Mouse (Mus musculus): ENCODE measurements around the gene Ripk3. TPM values are rescaled to one million over a fixed set of nuclear protein-coding genes. Genes with fewer than 3 reads are reported as not detected.

Gene Ripk3
- total RNA-seq, 2 experiments from 2014 or later: 8.3 to 9.1 TPM

DNA sequence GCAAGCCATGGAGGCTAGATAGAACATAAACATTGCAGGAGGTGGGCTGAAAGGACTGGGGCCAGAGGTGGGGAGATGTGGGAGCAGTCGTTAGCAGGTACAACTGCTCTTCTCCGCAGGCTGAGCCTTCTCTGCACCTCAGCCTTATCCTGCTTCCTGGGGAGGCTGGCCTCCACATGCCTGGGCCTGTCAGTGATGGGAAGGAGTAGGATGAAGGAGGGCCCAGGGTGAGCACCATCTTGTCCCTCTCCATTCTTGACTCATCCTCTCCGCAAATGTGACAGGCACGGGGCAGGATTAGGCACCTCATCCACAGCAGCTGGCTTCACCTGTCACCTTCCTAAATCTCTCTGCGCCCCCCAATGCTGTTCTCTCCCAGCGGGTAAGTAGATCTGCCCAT is 27.5 kb downstream of the Ripk3 start, which contains the start of gene Ltb4r2:
Ltb4r2 (plus strand) TSS at position 266 of the 400 bp plus-strand sequence.
- DNase-seq: no peak

DNA sequence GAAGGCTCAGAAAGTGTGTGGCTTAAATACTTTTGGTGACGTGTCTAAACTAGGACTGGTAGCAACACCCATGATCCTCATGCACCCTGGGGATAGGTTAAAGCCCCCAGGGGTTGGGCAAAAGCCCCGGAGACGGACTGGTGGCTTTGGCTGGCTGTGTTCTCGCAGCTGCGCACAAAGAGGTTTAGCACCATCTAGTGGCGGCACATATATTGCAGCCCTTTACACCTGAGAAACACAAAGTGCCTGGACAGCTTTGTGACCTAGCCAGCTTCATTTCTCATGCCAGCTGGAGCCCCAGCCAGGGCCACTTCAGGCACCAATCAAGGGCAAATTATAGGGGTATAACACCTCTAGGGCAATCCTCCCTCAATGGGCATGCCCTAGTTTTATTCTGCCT is 28.5 kb downstream of the Ripk3 start:
- peak; percentile 91 for DNase-seq

DNA sequence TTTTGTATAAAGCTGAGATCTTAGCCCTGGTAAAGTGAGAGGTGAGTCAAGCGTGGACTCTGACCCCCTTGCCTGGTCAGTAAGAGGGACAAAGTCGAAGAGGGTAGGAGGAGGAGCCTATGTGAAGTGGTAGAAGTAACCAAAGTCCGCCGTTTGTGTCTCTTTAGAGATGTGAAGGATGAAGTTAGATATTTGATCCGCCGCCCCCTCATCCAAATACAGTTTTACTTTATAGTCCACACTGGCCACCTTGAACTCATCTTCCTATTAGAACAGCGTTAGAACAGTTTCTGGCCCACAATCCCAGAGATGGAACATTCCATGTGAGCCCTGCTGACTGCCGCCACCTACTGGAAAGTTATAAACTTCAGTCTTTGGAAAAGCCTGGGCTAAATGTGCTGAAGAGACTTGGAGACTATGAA is 30.3 kb downstream of the Ripk3 start, which contains the start of gene Cideb:
Cideb (minus strand) TSS at position 96 of the 422 bp plus-strand sequence.
- peak; percentile 60 for DNase-seq

DNA sequence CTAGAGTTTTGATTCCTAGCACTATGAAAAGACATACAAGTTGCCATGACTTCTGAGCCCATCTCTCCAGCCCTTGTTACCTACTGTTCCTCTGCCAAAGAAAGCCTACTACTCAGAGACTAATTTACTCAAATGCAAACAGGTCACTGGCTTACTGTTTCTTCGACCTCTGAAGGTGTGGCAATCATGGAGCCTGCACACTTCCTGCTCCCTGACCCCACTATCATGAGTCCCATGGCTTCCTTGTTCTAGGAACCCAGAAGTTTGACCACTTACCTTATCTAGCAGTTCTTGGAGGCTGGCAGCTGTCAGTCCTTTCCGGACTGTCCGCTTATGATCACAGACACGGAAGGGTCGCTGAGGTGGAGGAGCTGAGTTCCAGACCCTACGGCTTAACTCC is 31.1 kb downstream of the Ripk3 start:
- DNase-seq: no peak

DNA sequence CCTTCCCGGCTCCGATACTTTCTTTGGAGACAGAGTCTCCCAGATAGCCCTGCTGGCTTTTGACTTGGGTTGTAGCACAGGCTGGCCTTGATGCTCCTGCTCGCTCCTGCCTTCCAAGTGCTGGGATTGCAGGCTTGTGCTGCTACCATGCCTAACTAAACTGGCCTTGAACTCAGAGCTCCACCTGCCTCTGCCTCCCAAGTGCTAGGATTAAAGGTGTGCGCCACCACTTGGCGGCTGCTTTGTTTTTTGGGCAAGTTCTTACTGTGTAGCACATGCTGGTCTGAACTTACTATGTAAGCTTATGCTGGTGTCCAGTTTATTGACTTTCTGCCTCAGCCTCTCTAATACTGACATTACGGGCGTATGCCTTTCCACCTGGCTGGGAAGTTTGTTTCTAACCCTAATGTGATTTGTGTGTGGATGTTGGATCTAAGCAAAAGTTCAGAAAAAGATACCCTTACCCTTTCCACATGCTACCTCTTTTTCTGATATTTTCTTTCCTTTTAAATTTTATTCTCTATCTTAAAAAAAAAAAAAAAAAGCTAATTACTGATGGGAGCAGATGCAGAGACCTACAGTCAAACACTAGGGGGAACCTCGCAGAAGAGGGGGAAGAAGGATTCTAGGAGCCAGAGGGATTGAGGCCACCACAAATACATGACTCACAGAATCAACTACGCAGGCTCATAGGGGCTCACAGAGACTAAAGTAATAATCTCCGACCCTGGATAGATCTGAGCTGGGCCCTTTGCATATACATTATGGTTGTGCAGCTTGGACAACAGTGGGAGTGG is 41.4 kb downstream of the Ripk3 start:
- no peak for DNase-seq

DNA sequence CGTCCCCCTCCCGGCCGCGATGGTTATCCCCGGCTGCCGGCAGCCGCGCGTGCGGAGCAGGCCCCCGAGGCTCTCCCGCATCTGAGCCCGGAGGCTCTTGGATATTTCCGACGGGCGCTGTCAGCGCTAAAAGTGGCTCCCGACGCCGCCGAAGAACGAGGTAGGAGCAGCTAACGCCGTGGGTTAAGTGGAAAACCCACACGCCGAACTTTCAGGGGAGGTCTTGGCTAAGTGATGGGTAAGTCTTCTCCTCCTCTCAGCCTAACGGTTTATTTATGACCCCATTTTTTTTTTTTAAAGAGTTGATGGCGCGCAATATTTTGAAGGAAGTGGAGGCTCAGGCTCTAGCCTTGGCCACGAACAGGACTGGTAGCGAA is 42.8 kb downstream of the Ripk3 start:
- DNase-seq: no peak

DNA sequence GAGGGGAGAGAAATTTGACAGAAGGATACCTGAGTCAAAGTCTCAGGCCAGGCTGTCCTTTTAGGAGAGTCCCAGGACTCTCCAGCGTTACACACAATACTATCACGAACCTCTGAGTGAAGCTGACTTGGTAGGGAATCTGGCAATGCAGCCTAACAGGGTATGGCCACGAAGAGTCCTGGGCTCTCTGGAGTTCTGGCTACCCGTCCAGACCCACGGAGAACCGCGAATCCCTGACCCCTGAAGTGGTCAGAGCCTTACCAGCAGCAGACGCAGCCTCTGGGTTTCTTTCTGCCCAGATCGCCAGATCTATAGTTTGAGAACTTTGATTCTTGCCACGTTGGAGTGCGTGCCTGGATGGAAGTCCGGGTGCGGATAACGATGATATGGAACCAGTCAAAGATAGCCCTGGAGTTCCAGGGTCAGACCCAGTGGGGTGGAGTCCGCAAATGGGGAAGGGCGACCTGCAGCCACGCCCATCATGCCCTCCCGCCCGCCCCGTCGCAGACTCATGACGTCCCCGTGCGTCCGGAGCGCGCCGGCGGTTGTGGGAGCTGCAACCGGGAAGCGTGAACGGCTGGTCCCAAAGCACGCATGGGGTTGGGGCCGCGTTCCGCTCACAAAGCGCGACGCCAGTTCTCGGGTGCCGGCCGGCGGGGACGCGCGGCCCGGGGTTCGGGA is 43.3 kb downstream of the Ripk3 start, which contains the start of the genes Dhrs1 and Nop9:
Dhrs1 (minus strand) TSS at position 511 of the 681 bp plus-strand sequence.
Nop9 (plus strand) TSS at position 514 of the 681 bp plus-strand sequence.
- DNase-seq: peak; percentile 96

DNA sequence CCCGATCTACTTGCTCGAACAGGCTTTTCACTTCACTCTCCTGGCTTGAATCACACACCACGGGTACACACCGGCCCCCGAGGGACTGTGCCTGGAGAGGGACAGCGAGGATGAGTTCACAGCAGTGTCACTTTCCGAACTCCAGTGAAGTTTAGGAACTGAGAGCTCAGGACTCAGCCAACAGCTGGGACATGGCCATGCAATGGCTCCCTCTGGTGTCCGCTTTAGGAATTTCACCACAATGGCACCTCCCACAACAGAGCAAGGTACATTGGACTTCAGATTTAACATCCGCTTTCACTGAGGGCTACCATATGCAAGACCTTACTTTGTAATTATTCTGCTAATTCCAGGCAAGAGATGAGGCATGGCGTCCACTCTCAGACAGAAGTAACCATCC is 45.0 kb downstream of the Ripk3 start:
- DNase-seq: peak; percentile 93

DNA sequence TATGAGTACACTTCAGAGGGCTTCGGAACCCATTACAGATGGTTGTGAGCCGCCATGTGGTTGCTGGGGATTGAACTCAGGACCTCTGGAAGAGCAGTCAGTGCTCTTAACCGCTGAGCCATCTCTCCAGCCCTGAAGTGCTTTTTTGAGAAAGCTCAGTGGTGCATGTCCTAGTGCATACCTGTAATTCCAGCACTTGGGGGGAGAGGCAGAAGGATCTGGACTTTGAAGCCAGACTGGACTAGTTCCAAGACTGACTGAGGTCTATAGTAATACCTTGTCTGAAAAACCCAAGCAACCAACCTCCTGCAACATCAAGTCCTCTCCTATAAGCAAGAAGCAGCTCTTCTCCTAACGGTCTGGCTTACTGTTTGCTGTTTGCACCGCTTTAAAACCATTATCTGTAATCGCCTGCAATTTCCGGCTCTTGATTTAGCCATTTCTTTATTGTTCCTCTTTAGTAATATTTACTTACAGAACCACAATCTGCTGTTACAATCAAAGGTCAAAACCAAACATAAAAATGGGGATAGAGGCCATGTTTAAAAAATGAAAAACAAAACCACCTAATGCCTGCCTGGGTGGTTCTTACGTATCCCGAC is 51.5 kb downstream of the Ripk3 start:
- no peak for DNase-seq

DNA sequence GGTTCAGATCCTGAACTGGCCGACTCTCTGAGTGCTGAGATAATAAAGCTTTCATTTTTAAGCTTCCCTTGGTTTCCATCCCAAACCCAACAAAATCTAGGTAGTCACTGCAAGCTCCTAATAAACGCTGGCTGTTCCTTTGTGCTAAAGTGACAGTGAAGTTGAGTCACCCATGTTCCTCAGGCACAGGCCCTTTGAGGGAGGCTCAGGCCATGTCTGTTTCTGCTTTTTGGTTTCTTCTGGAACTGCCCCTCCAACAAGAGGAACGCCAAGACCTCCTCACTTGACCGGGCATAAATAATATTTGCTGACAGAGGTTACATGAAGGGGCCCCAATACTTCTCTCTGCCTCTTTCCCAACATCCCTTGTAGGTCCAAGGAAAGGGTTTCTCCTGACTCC is 52.9 kb downstream of the Ripk3 start:
- DNase-seq: no peak

DNA sequence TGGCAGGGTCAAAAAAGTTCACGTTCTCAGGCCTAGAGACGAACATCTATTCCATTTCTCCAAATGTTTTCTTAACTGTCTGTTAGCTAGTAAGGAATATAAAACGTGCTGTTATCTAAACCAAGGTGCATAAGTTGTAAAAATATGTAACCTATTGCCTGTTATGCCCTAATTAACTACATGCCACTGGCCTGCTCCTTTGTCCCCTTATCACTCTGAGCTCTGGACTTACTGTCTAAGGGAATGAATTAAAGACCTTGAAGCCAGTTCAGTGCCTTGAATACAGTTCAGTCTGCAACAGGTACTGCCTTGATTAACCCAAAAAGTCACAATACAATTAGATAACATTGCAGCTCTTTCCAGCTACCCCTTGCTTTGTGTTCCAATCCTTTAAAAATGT is 53.3 kb downstream of the Ripk3 start:
- DNase-seq: no peak

Other genes starting within 250 kb of the Ripk3 start
- gene Pck2, start 248.6 kb downstream of the Ripk3 start, total RNA-seq (2021): 10 to 100 TPM; 45.2 to 51.4 TPM
- 10 to 100 TPM; 85.2 to 89.5 TPM for gene Dcaf11, start 228.9 kb downstream of the Ripk3 start, total RNA-seq (2021)
- gene A730061H03Rik, start 228.5 kb downstream of the Ripk3 start, total RNA-seq (2021): under 1 TPM in 1 of 2 experiments, not detected in 1; 0.66 TPM
- 10 to 100 TPM; 11.0 to 38.6 TPM for gene Fitm1, start 213.2 kb downstream of the Ripk3 start, total RNA-seq (2021)
- gene Psme1, start 210.7 kb downstream of the Ripk3 start, total RNA-seq (2021): 100 to 1,000 TPM; 293 to 337 TPM
- 10 to 100 TPM; 43.9 to 57.2 TPM for gene Emc9, start 203.6 kb downstream of the Ripk3 start, total RNA-seq (2021)
- 100 to 1,000 TPM; 349 to 362 TPM for gene Psme2, start 197.8 kb downstream of the Ripk3 start, total RNA-seq (2021)
- gene Rnf31, start 197.2 kb downstream of the Ripk3 start, total RNA-seq (2021): 10 to 100 TPM; 26.7 to 36.2 TPM
- 10 to 100 TPM in 1 of 2 experiments, 1 to 10 TPM in 1; 9.7 to 13.3 TPM for gene Irf9, start 185.3 kb downstream of the Ripk3 start, total RNA-seq (2021)
- gene Rec8, start 170.8 kb downstream of the Ripk3 start, total RNA-seq (2021): 1 to 10 TPM; 2.0 to 2.9 TPM
- 10 to 100 TPM; 72.1 to 82.4 TPM for gene Ipo4, start 152.9 kb downstream of the Ripk3 start, total RNA-seq (2021)
- 1 to 10 TPM; 1.1 to 3.8 TPM for gene Gm49378, start 151.0 kb downstream of the Ripk3 start, total RNA-seq (2021)
- gene Tm9sf1, start 145.1 kb downstream of the Ripk3 start, total RNA-seq (2021): 10 to 100 TPM; 69.7 to 75.9 TPM
- 1 to 10 TPM in 1 of 2 experiments, under 1 TPM in 1; 0.93 to 3.0 TPM for gene Tssk4, start 138.7 kb downstream of the Ripk3 start, total RNA-seq (2021)
- 10 to 100 TPM; 42.4 to 51.7 TPM for gene Mdp1, start 128.4 kb downstream of the Ripk3 start, total RNA-seq (2021)
- 10 to 100 TPM; 21.2 to 26.8 TPM for gene Gmpr2, start 116.9 kb downstream of the Ripk3 start, total RNA-seq (2021)
- 100 to 1,000 TPM; 280 to 307 TPM for gene Nedd8, start 116.7 kb downstream of the Ripk3 start, total RNA-seq (2021)
- gene Tinf2, start 107.0 kb downstream of the Ripk3 start, total RNA-seq (2021): 10 to 100 TPM; 19.5 to 23.1 TPM
- 1 to 10 TPM; 1.3 to 2.0 TPM for gene Tgm1, start 74.9 kb downstream of the Ripk3 start, total RNA-seq (2021)
- 10 to 100 TPM; 16.8 to 21.5 TPM for gene Rabggta, start 66.6 kb downstream of the Ripk3 start, total RNA-seq (2021)
- gene Dhrs1, start 43.2 kb downstream of the Ripk3 start, total RNA-seq (2021): 10 to 100 TPM; 77.4 to 82.0 TPM
- gene Nop9, start 43.2 kb downstream of the Ripk3 start, total RNA-seq (2021): 10 to 100 TPM; 17.1 to 18.9 TPM
- 10 to 100 TPM; 14.2 to 23.3 TPM for gene Cideb, start 30.4 kb downstream of the Ripk3 start, total RNA-seq (2021)
- gene Ltb4r2, start 27.4 kb downstream of the Ripk3 start, total RNA-seq (2021): under 1 TPM; 0.12 to 0.54 TPM
- 1 to 10 TPM; 1.4 to 1.6 TPM for gene Ltb4r1, start 22.9 kb downstream of the Ripk3 start, total RNA-seq (2021)
- 10 to 100 TPM; 10.3 to 12.6 TPM for gene Adcy4, start 4.8 kb downstream of the Ripk3 start, total RNA-seq (2021)
- gene Nfatc4, start 34.3 kb upstream of the Ripk3 start, total RNA-seq (2021): 10 to 100 TPM; 23.5 to 28.2 TPM
- 10 to 100 TPM; 20.7 to 24.4 TPM for gene Nynrin, start 65.1 kb upstream of the Ripk3 start, total RNA-seq (2021)
- gene Cbln3, start 95.5 kb upstream of the Ripk3 start, total RNA-seq (2021): under 1 TPM; 0.15 to 0.48 TPM
- 10 to 100 TPM; 17.1 to 23.8 TPM for gene Khnyn, start 96.1 kb upstream of the Ripk3 start, total RNA-seq (2021)
- gene Sdr39u1, start 111.4 kb upstream of the Ripk3 start, total RNA-seq (2021): 100 to 1,000 TPM in 1 of 2 experiments, 10 to 100 TPM in 1; 90.9 to 109 TPM
- gene Cma1, start 155.8 kb upstream of the Ripk3 start, total RNA-seq (2021): 1 to 10 TPM; 7.9 to 8.6 TPM
- gene Cma2, start 162.1 kb upstream of the Ripk3 start, total RNA-seq (2021): not detected
- not detected for gene Mcpt1, start 229.1 kb upstream of the Ripk3 start, total RNA-seq (2021)
- gene Mcpt9, start 241.6 kb upstream of the Ripk3 start, total RNA-seq (2021): not detected

All from adrenal gland, postnatal 10 days (tissue).